Mouse (Mus musculus) bone marrow, adult 2 months (tissue): Measurements from ENCODE around the gene Sp6.

Source experiments
- CTCF ChIP-seq: fragments of 200-500 bp; IDR thresholded peaks from 2 replicates; pipeline ENCODE4 v1.5.1; 2011; ENCODE audit warnings: low read length, control low read depth; ENCODE audit not compliant: control insufficient read depth, insufficient read depth
- POLR2A ChIP-seq: fragments of 200-500 bp; IDR thresholded peaks from 2 replicates; pipeline ENCODE4 v1.6.1; 2011; ENCODE audit warnings: low read depth, mild to moderate bottlenecking, control low read depth, low read length, borderline replicate concordance; ENCODE audit not compliant: control insufficient read depth

DNA sequence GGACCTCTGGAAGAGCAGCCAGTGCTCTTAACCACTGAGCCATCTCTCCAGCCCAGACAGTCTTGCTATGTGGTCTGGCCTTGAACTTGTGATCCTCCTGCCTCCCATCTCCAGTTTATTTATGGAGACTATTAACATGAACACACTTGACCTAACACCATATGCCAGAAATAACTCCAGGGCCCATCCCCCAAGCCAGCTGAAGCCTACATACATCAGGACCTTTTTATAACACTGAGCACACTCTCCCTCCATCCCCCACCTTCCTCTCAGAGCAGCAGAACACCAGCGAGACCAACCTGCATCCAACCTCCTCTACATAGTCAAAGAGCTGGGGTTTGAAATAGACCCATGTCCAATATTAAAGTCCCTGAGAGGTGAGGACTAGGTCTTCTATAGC is 57.9 kb downstream of the Sp6 start:
- TF ChIP-seq POLR2A (no peak), CTCF (no peak)
